Mouse (Mus musculus): ENCODE data around the gene Tmie. TPM values are rescaled to one million over a fixed set of nuclear protein-coding genes. Genes with fewer than 3 reads are reported as not detected.
"Not testable (repeated sequence)": the region's sequence is repeated elsewhere in the genome, so short reads cannot be mapped to it uniquely, and the experiment has no call there.

Tmie gene
- polyA plus RNA-seq, 1 experiment, result 1.6 TPM

DNA sequence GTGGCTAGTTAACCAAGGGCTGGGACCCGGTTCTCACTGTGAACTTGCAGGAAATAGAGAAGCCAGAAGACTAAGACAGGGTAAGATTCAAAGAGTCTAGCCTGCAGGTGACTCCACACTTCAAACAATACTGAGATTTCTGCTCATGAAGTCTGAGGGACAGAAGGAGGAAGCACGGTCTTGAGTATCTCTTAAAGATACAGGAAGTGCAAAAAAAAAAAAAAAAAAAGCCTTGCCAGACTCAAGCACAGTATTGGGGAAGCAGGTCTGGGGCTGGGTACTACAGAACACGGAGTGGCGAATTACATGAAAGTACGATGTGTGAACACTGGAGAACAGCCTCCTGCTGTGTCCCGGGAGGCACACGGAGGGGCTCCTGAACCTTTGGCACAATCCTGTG is 54.1 kb downstream of the Tmie start:
- no peaks in the 10 kb centered on the region for H3K36me3 ChIP-seq (ENCODE audit: control insufficient read depth, insufficient read depth, low read length, poor library complexity, severe bottlenecking)
- H3K9ac ChIP-seq (ENCODE audit: low read depth, poor library complexity, severe bottlenecking), result no peak overlapping the region
- H3K4me3 ChIP-seq (ENCODE audit: low read depth, low read length), result no peak overlapping the region
- H3K4me1 ChIP-seq (ENCODE audit: control insufficient read depth, insufficient read depth, low read length), result no peaks in the 10 kb centered on the region
- TF ChIP-seq POLR2A (IDR thresholded peaks at IDR 0.05; ENCODE audit: insufficient read depth, low read length) (no peak), CTCF (IDR thresholded peaks at IDR 0.05; ENCODE audit: low read depth, low read length) (no peak)
- no peaks in the 10 kb centered on the region for H3K9me3 ChIP-seq (replicated peaks; ENCODE audit: control insufficient read depth, insufficient read depth, low read length, poor library complexity, severe bottlenecking)
- H3K27me3 ChIP-seq (ENCODE audit: control insufficient read depth, insufficient read depth, low read length, poor library complexity, severe bottlenecking), result no peaks in the 10 kb centered on the region
- H3K27ac ChIP-seq (ENCODE audit: insufficient read depth, low read length), result no peak overlapping the region

DNA sequence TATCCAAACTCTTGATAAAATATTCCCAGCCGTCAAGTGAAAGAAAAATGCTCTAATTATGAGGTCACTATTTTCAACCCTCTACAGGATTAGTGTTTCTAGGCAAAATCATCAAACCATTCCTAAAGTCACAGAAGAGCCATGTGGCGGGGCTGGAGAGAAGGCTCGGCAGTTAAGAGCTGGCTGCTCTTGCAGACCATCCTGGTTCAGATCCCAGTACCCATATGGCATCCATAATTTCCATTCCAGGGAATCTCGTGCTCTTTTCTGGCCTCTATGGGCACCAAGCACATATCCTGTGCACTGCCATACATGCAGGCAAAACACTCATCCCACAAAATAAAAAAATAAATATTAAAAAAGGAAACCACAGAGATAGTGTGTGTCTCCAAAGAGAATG is 54.5 kb downstream of the Tmie start:
- H3K4me1 ChIP-seq (ENCODE audit: control insufficient read depth, insufficient read depth, low read length), result no peaks in the 10 kb centered on the region
- H3K36me3 ChIP-seq (ENCODE audit: control insufficient read depth, insufficient read depth, low read length, poor library complexity, severe bottlenecking), result no peaks in the 10 kb centered on the region
- H3K9me3 ChIP-seq (replicated peaks; ENCODE audit: control insufficient read depth, insufficient read depth, low read length, poor library complexity, severe bottlenecking), result no peaks in the 10 kb centered on the region
- no peak for TF ChIP-seq EP300 (IDR thresholded peaks at IDR 0.05; ENCODE audit: insufficient read depth, low read depth, low read length)
- TF ChIP-seq POLR2A (IDR thresholded peaks at IDR 0.05; ENCODE audit: insufficient read depth, low read length), result no peak
- no peak for TF ChIP-seq CTCF (IDR thresholded peaks at IDR 0.05; ENCODE audit: low read depth, low read length)
- H3K27me3 ChIP-seq (ENCODE audit: control insufficient read depth, insufficient read depth, low read length, poor library complexity, severe bottlenecking), result no peaks in the 10 kb centered on the region
- H3K27ac ChIP-seq (ENCODE audit: insufficient read depth, low read length), result no peak overlapping the region
- no peak overlapping the region for H3K9ac ChIP-seq (ENCODE audit: low read depth, poor library complexity, severe bottlenecking)
- no peak overlapping the region for H3K4me3 ChIP-seq (ENCODE audit: low read depth, low read length)

GRCm38 (mm10) chr9:110821436-110821835 is 58.5 kb downstream of the Tmie start:
- H3K4me1 ChIP-seq (ENCODE audit: control insufficient read depth, insufficient read depth, low read length), result no peaks in the 10 kb centered on the region
- H3K36me3 ChIP-seq (ENCODE audit: control insufficient read depth, insufficient read depth, low read length, poor library complexity, severe bottlenecking), result no peaks in the 10 kb centered on the region
- H3K9ac ChIP-seq (ENCODE audit: low read depth, poor library complexity, severe bottlenecking), result no peak overlapping the region
- H3K9me3 ChIP-seq (replicated peaks; ENCODE audit: control insufficient read depth, insufficient read depth, low read length, poor library complexity, severe bottlenecking), result no peaks in the 10 kb centered on the region
- no peaks in the 10 kb centered on the region for H3K27me3 ChIP-seq (ENCODE audit: control insufficient read depth, insufficient read depth, low read length, poor library complexity, severe bottlenecking)
- no peak overlapping the region for H3K4me3 ChIP-seq (ENCODE audit: low read depth, low read length)
- H3K27ac ChIP-seq (ENCODE audit: insufficient read depth, low read length), result no peak overlapping the region
- TF ChIP-seq POLR2A (IDR thresholded peaks at IDR 0.05; ENCODE audit: insufficient read depth, low read length), result no peak
- no peak for TF ChIP-seq EP300 (IDR thresholded peaks at IDR 0.05; ENCODE audit: insufficient read depth, low read depth, low read length)
- TF ChIP-seq CTCF (IDR thresholded peaks at IDR 0.05; ENCODE audit: low read depth, low read length), result no peak

DNA sequence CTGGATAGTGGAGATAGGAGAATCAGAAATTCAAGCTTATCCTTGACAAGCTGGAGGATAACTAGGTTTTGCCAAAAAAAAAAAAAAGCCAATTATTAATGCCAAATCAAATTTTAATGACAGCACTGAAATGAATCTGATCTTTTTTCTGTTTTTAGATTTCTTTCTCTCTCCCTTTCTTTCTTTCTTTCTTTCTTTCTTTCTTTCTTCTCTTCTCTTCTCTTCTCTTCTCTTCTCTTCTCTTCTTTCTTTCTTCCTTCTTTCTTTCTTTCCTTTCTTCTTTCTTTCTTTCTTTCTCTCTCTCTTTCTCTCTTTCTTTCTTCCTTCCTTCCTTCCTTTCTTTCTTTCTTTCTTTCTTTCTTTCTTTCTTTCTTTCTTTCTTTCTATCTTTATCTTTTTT is 59.4 kb downstream of the Tmie start:
- not testable (repeated sequence) for H3K9ac ChIP-seq (ENCODE audit: low read depth, poor library complexity, severe bottlenecking); H3K27ac ChIP-seq (ENCODE audit: insufficient read depth, low read length); H3K4me3 ChIP-seq (ENCODE audit: low read depth, low read length); H3K4me1 ChIP-seq (ENCODE audit: control insufficient read depth, insufficient read depth, low read length); H3K36me3 ChIP-seq (ENCODE audit: control insufficient read depth, insufficient read depth, low read length, poor library complexity, severe bottlenecking); H3K27me3 ChIP-seq (ENCODE audit: control insufficient read depth, insufficient read depth, low read length, poor library complexity, severe bottlenecking); H3K9me3 ChIP-seq (replicated peaks; ENCODE audit: control insufficient read depth, insufficient read depth, low read length, poor library complexity, severe bottlenecking)

Other genes with a start within 250 kb of the Tmie start
- gene Nbeal2, start 226.0 kb downstream of the Tmie start, polyA plus RNA-seq (2011; ENCODE audit: insufficient read depth, insufficient read length, low read depth, missing spikeins), result 10.3 and 11.6 TPM in 2 replicates
- 33.5 and 40.5 TPM in 2 replicates for gene Ccdc12, start 223.6 kb downstream of the Tmie start, polyA plus RNA-seq (2011; ENCODE audit: insufficient read depth, insufficient read length, low read depth, missing spikeins)
- 2.2 and 4.1 TPM in 2 replicates for gene Myl3, start 138.3 kb downstream of the Tmie start, polyA plus RNA-seq (2011; ENCODE audit: insufficient read depth, insufficient read length, low read depth, missing spikeins)
- 3.4 and 4.6 TPM in 2 replicates for gene Pth1r, start 133.0 kb downstream of the Tmie start, polyA plus RNA-seq (2011; ENCODE audit: insufficient read depth, insufficient read length, low read depth, missing spikeins)
- 8.7 and 11.0 TPM in 2 replicates for gene Prss42, start 81.9 kb downstream of the Tmie start, polyA plus RNA-seq (2011; ENCODE audit: insufficient read depth, insufficient read length, low read depth, missing spikeins)
- gene Prss44, start 66.1 kb downstream of the Tmie start, polyA plus RNA-seq (2011; ENCODE audit: insufficient read depth, insufficient read length, low read depth, missing spikeins), result 0.54 and 2.1 TPM in 2 replicates
- not detected in 2 replicates for gene Prss43, start 53.4 kb downstream of the Tmie start, polyA plus RNA-seq (2011; ENCODE audit: insufficient read depth, insufficient read length, low read depth, missing spikeins)
- 0.66 TPM in 1 of 2 replicates, not detected in the other for gene Prss45, start 45.5 kb downstream of the Tmie start, polyA plus RNA-seq (2011; ENCODE audit: insufficient read depth, insufficient read length, low read depth, missing spikeins)
- not detected in 2 replicates for gene Prss46, start 35.6 kb downstream of the Tmie start, polyA plus RNA-seq (2011; ENCODE audit: insufficient read depth, insufficient read length, low read depth, missing spikeins)
- gene Prss50, start 22.1 kb downstream of the Tmie start, polyA plus RNA-seq (2011; ENCODE audit: insufficient read depth, insufficient read length, low read depth, missing spikeins), result 1.9 and 2.7 TPM in 2 replicates
- gene Als2cl, start 243 bp downstream of the Tmie start, polyA plus RNA-seq (2011; ENCODE audit: insufficient read depth, insufficient read length, low read depth, missing spikeins), result 17.4 and 18.1 TPM in 2 replicates
- gene Fam240a, start 36.7 kb upstream of the Tmie start, polyA plus RNA-seq (2011; ENCODE audit: insufficient read depth, insufficient read length, low read depth, missing spikeins), result not detected in 2 replicates
- gene Tdgf1, start 66.0 kb upstream of the Tmie start, polyA plus RNA-seq (2011; ENCODE audit: insufficient read depth, insufficient read length, low read depth, missing spikeins), result 462 and 483 TPM in 2 replicates
- gene Lrrc2, start 71.4 kb upstream of the Tmie start, polyA plus RNA-seq (2011; ENCODE audit: insufficient read depth, insufficient read length, low read depth, missing spikeins), result 5.8 and 11.9 TPM in 2 replicates
- gene Rtp3, start 110.5 kb upstream of the Tmie start, polyA plus RNA-seq (2011; ENCODE audit: insufficient read depth, insufficient read length, low read depth, missing spikeins), result not detected in 2 replicates
- gene Ltf, start 139.2 kb upstream of the Tmie start, polyA plus RNA-seq (2011; ENCODE audit: insufficient read depth, insufficient read length, low read depth, missing spikeins), result not detected in 2 replicates
- gene Ccrl2, start 177.4 kb upstream of the Tmie start, polyA plus RNA-seq (2011; ENCODE audit: insufficient read depth, insufficient read length, low read depth, missing spikeins), result not detected in 2 replicates
- 55.3 and 62.0 TPM in 2 replicates for gene Lrrfip2, start 237.5 kb upstream of the Tmie start, polyA plus RNA-seq (2011; ENCODE audit: insufficient read depth, insufficient read length, low read depth, missing spikeins)

All from ES-Bruce4 (cell line).